Mouse (Mus musculus): ENCODE measurements around the gene Gm20696.

- no peak for TF ChIP-seq POLR2AphosphoS2 (IDR thresholded peaks at IDR 0.05; ENCODE audit: low read depth, low read length)
- no peak for TF ChIP-seq JUND (conservative IDR thresholded peaks at IDR 0.05; ENCODE audit: low read depth, low read length)
- no peak for TF ChIP-seq RAD21 (IDR thresholded peaks at IDR 0.05; ENCODE audit: low read depth, low read length)
These were observed 322.8 kb downstream of the Gm20696 start for GRCm38 (mm10) chr6:99343815-99344214.
